Mouse (Mus musculus) liver, embryonic 14.5 days (tissue): Measurements from ENCODE around the gene Ipcef1.

Source experiments
- CTCF ChIP-seq: IDR thresholded peaks from 2 replicates; pipeline ENCODE4 v1.5.1; 2016; ENCODE audit warnings: antibody characterized with exemption, low read depth, control low read depth
- EP300 ChIP-seq: IDR thresholded peaks from 2 replicates; pipeline ENCODE4 v1.6.1; 2016; ENCODE audit warnings: antibody characterized with exemption, low read depth

DNA sequence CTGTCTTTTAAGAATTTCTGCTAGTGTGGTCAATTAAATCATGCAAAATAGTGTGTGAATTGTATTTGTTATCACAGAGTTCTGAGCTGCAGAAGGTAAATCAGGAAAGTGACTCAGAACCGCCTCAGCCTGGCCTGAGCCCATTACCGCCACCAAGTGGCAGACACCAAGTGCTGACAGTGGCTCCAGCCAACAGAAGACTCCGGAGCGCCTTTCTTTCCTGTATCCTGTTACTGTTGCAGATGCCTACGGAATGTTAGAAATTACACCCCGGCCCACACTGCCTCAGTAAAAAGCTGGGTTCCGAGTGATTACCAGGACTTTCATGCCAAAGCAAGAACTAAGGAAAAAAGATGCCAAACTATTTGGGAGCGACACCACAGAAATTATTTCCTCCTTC lies 23.9 kb upstream of the Ipcef1 start:
- peak; percentile 77 for TF ChIP-seq CTCF
- no peak for TF ChIP-seq EP300
